Mouse (Mus musculus): Measurements from ENCODE around the gene Dnajc5g. TPM values are rescaled to one million over a fixed set of nuclear protein-coding genes. Genes with fewer than 3 reads are reported as not detected.

The Dnajc5g gene
- total RNA-seq (2022) = not detected

GRCm38 (mm10) chr5:31105814-31106335 is at the start of gene Dnajc5g:
Gene Dnajc5g (plus strand): TSS chr5:31106285.
- DNase-seq (ENCODE audit: low spot score) = no peak

DNA sequence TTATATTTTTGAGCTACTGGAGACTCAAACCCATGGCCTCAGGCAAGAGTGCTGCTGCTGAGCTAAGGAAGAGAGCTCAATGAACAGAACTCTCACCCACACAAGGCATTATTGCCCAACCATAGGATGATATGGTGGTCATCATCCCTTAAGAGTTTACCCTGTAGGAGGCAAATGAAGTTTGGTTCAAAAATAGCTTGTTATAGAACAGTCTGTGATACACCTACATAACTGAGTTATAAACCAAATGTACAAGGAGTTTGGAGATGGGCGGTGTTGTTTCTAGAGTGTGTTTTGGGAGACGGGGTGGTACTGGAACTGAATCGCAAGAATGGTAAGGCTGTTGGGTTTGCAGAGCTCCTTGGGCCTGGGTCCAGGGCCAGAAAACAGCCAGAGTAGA is 36.3 kb upstream of the Dnajc5g start:
- DNase-seq (ENCODE audit: low spot score) = no peak

- DNase-seq (ENCODE audit: low spot score) = no peak
Measured at GRCm38 (mm10) chr5:31071059-31071458, 35.0 kb upstream of the Dnajc5g start.

DNA sequence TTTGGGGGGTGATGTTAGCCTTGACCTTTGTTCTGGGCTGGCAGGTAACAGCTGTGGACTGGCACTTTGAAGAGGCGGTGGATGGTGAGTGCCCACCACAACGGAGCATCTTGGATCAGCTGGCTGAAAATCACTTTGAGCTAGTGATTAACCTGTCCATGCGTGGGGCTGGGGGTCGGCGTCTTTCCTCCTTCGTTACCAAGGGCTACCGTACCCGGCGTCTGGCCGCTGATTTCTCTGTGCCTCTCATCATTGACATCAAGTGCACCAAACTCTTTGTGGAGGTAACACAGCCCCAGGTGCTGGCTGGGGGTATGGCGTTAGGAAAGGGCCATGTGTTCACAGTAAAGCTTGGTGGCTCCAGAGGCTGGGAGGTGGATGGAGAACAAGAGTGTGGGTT is 34.3 kb upstream of the Dnajc5g start:
- no peak for DNase-seq (ENCODE audit: low spot score)

- no peak for DNase-seq (ENCODE audit: low spot score)
Measured at GRCm38 (mm10) chr5:31073176-31073575, 32.9 kb upstream of the Dnajc5g start.

DNA sequence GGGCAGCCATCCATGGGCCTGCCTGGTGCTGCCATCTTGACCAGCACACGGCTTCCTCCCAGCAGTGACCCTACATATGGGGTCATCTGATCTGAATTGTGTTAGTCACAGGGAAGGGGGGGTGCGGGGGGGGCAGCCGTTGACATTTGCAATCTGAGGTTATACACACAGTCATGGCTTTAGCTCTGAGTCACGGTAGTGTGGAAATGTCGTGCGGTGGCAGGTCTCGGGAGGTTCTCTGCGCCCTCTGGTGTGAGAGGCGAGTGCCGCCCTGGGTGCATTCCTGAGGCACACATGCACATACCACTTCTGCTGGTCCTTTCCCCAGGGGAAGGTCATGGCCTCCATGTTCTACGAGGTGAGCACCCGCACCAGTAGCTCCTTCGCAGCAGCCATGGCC is 29.7 kb upstream of the Dnajc5g start:
- no peak for DNase-seq (ENCODE audit: low spot score)

DNA sequence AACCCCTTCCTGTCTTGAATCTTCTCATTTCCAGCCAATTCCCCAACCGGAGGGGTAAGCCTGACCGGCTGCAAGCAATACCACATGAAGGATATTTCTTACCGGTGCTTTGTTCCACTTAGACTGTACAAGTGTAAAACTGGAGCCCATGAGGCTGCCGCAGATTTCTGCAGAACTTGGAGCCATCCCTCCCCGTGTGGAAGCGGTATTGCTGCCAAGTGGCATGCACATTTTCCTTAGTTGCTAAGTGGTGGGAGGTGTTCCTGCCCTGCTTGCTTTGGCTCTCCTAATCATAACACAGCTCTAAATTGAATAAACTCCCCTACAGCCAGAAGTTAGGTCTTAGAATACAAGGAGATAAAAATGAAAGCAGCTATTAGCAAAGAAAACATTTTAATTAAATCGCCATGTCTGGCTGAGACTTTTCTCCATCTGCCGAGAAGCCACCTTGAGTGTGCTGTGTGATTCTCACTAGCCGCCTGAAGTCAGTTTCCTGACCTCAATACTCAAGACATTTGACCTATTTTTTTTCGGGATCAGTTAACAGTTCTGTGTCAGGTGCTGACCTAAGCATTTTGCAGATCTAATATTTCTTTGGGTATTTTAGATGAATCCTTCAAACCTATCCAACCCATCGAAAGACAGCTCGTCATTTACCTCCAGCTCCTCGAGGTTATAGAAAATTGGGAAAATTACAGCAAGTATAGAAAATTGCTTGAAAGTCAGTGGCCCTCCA is 25.9 kb upstream of the Dnajc5g start:
- no peak for DNase-seq (ENCODE audit: low spot score)

DNA sequence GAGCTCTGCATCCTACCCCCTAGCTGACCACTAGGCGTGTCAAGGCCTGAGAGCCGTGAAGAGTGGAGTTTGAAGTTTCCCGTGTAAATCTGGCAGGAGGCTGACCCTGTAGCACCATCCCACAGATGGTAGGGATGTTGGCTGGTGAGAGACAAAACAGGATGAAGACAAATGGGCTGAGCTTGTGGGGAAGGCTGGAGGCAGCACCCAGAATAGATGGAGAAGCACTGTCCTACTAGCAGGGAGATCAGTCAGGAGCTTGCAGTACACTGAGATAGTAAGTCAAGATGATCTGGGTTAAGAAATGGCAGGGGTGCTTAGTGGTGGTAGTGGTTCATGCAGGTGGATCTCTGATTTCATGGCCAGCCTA is 25.3 kb upstream of the Dnajc5g start:
- DNase-seq (ENCODE audit: low spot score) = no peak

DNA sequence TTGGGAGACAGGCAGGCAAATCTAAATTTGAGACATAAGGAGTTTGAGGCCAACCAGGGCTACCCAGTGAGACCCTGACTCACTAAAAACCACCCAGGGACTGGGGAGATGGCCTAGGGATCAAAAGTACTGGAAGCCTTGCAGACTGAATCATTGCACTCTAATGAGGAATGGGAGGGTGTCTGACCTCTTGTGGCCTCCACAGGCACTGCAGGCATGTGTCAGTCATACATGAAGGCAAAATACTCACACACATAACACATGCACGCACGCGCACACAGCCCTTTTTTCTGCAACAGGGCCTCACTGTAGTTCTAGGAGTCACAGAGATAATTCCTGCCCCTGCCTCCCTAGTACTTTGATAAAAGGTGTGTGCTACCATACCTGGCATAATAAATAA is 24.7 kb upstream of the Dnajc5g start:
- DNase-seq (ENCODE audit: low spot score) = peak; percentile 19

DNA sequence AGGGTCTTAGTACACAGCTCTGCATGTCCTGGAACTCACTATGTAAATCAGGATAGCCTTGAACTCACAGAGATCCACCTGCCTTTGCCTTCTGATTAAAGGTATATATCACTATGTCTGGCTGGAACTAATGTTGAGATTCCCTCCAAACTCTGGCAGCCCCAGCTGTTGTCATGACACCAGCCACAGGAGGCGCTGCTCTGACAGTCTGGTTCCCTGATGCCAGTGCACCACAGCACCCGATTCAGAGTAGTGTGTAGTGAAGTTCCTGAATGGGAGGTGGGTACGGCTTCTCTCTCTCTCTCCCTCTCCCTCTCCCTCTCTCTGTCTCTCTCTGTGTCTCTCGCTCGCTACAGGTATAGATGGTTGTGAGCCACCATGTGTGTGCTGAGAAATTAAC is 23.7 kb upstream of the Dnajc5g start:
- DNase-seq (ENCODE audit: low spot score) = peak; percentile 49

GRCm38 (mm10) chr5:31082935-31083625 is 23.0 kb upstream of the Dnajc5g start:
- DNase-seq (ENCODE audit: low spot score) = peak; percentile 26

DNA sequence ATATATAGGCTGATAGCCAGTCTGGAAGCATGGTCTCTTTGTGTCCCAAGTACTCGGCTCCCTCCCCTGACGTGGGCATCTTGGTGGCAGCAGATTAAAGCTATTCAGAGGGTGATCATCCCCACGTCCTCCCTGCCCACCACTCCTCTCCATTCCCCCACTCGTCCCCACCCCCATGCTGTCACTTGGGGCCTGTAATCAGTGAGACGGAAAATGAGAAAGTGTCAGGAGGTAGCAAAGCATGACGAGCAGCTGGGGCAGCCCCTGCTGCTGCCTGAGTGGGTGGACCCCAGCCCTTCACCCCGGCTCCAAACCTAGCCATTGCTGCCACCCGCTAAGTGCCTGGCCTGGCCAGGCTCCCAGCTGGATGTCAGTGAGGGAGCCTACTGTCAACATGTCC is 22.1 kb upstream of the Dnajc5g start:
- DNase-seq (ENCODE audit: low spot score) = no peak

- no peak for DNase-seq (ENCODE audit: low spot score)
Measured at GRCm38 (mm10) chr5:31086606-31087005, 19.5 kb upstream of the Dnajc5g start.

DNA sequence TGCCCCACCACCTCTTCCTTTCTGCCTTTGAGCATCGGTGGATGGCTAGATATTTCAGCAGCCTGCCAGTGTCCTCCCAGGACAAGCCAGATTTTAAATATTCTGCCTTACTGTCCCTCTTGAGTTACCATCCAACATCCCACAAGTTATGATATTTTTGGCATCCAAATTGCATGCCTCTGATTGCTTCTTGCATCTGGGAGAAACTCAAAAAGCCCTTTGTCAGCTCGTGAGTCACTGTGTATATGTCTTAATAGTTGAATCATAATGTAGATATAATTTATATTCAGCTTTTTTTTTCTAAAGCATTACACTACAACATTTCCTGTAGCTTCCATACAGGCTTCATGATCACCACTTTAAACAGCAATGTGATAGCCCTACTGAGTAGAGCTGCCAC is 19.0 kb upstream of the Dnajc5g start:
- DNase-seq (ENCODE audit: low spot score) = no peak

- DNase-seq (ENCODE audit: low spot score) = no peak
Measured at GRCm38 (mm10) chr5:31092231-31092975, 13.7 kb upstream of the Dnajc5g start.

GRCm38 (mm10) chr5:31093151-31094041 is 12.7 kb upstream of the Dnajc5g start:
- no peak for DNase-seq (ENCODE audit: low spot score)

DNA sequence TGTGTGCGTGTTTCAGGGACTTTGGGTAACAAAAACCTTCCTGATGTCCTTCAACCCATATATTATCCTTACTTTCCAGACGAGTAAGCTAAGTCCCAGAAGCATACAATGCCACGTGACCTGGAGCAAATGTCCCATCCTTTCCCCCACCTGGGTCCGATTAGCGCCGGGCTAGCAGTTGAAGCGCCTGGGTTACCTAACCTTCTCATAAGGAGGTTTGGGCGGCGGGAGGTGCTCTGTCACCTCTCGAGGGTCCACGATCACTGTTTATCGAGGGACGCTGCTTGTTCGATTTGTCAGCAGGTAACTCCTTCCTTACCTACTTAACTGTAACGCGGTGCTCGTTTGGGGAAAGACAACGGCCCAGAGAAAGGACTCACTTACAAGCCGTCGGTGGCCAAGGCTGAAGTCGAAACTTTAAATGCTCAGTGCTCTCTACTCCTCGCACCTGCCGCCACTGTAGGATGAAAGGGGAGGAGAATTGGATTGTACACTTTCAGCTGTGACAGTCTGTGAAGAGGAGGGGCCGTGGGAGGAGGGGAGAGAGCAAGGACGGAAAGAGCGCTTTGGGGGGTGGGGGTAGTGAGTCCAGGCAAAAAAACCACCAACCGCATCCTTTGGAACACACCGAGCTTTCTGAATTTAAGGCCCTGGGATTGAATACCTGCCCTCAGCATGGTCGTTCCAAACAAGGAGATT is 11.8 kb upstream of the Dnajc5g start:
- no peak for DNase-seq (ENCODE audit: low spot score)

- peak; percentile 67 for DNase-seq (ENCODE audit: low spot score)
Measured at GRCm38 (mm10) chr5:31094799-31095691, 11.0 kb upstream of the Dnajc5g start.

DNA sequence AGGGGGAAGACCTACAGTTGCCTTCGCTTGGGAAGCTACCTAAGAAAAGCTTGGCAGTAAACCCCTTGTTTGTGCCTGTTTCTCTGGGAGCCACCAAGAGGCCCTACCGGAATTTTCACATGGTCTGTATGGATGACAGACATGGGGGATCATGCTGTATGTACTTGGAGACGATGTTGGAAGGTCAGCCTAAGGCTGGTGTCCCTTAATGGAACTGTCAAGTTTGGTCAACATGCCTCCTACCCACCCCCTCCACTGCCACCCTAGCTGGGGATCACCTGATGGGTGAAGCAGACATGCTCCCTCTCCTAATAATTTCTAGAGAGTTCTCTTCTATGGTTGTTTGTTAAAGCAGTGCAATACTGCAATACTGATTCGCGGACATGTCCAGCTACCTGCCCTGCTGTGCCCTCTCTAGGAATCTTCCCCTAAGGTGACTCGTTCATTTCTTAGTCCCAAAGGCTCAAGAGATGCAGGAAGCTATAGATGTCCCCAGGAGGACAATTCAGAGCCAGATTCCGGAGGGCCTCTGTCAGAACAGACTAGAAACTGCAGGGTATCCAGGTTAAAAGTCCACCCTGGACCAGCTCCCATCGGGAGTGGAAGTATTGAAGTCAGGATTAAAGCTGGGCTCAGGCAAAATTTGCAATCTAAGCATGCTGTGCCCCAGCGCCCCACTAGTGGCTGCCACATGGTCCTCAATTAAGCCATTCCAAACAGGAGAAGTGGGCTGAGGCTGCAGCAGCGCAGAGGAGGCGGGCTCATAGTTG is 10.2 kb upstream of the Dnajc5g start:
- DNase-seq (ENCODE audit: low spot score) = no peak
